Mouse (Mus musculus) urinary bladder, postnatal 10 days (tissue): ENCODE measurements around the gene 1110065P20Rik.
A peak's percentile ranks its signal among the peaks of the same experiment; 100 is the strongest.

Source experiments
- DNase-seq: peaks from one replicate; pipeline ENCODE4 v3.0.0; 2022; ENCODE audit warnings: low spot score

Gene 1110065P20Rik

GRCm38 (mm10) chr4:124850933-124851658 lies at the start of gene 1110065P20Rik:
1110065P20Rik (minus strand) TSS chr4:124851196.
- peak; percentile 32 for DNase-seq

- no peak for DNase-seq
Measured at GRCm38 (mm10) chr4:124899906-124900305, 48.9 kb upstream of the 1110065P20Rik start.

- DNase-seq = no peak
Measured at GRCm38 (mm10) chr4:124898428-124898827, 47.4 kb upstream of the 1110065P20Rik start.

GRCm38 (mm10) chr4:124894508-124895428 lies 43.8 kb upstream of the 1110065P20Rik start:
- DNase-seq = no peak

GRCm38 (mm10) chr4:124893769-124894168 lies 42.8 kb upstream of the 1110065P20Rik start:
- DNase-seq = no peak

GRCm38 (mm10) chr4:124890831-124891230 lies 39.8 kb upstream of the 1110065P20Rik start:
- DNase-seq = no peak

GRCm38 (mm10) chr4:124889935-124890334 lies 38.9 kb upstream of the 1110065P20Rik start:
- no peak for DNase-seq

DNA sequence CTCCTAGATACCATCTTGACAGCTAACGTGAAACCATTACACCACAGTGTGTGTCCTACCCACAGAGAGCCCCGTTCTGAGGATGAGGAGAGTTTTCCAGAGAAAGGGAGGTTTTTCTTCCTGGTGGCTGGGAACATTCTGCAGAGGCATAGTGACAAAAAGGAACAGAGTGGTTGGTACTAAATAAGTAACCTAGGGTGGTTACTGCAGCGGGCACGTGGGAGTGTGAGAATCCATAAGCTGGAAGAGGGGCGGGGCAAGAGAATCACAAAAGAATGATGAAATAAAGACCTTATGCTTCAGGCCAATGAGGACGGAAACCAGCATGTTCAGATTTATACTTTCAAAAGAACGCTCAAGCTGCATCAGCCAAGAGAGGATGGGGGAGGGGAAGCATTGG lies 37.7 kb upstream of the 1110065P20Rik start:
- no peak for DNase-seq

- no peak for DNase-seq
Measured at GRCm38 (mm10) chr4:124882151-124882729, 31.2 kb upstream of the 1110065P20Rik start.

DNA sequence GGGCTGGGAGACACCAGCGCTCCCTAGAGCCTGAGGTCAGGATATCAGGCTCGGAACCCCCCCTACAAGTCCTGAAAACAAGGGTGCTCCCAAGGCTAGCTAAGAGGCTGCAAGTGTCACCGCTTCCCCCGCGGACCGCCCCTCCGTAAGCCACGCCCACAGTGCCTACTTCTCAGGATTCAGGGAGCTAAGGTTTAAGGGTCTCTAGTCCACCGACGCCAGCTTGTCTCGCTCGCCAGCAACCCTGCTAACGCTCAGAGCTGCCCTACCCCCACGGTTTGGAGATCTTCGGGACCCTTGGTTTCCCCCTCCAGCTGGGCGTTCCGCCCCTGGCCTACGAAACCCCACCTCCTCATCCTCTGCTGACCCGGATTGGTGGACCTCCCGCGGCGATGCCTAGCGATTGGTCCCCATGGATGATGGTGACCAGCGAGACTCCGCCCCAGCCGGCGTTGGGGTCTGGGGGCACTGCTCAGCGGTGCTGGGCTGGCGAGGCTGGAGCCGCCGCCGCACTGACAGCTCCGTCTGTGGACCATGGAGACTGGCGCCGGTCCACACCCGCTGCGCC lies 30.4 kb upstream of the 1110065P20Rik start:
- no peak for DNase-seq

- DNase-seq = no peak
Measured at GRCm38 (mm10) chr4:124880599-124880998, 29.6 kb upstream of the 1110065P20Rik start, which contains the start of gene Epha10. Epha10 (plus strand) TSS chr4:124880899.

- DNase-seq = no peak
Measured at GRCm38 (mm10) chr4:124872719-124873118, 21.7 kb upstream of the 1110065P20Rik start.

GRCm38 (mm10) chr4:124861283-124862188 lies 10.5 kb upstream of the 1110065P20Rik start, which contains the start of gene Maneal:
Maneal (minus strand) TSS chr4:124862171.
- no peak for DNase-seq

DNA sequence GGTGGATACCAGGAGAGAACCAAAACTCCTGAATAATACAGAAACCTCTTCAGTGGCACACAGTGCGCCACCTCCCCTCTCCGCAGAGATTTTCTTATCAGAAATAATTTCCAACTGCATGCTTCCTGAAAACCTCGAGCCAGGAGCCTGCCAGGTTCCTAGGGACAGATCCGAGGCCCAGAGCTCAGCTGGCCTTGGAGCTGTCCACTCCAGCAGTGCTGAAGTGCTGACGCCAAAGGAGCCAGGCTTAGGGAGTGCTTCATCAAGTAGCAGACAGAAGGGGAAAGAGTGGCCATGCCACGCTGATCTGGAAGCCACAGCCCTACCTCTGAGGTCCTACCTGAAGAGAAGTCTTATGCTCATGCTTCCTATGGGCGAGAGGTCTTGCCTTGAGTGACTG lies 9.4 kb upstream of the 1110065P20Rik start:
- DNase-seq = no peak

GRCm38 (mm10) chr4:124858370-124858769 lies 7.4 kb upstream of the 1110065P20Rik start:
- DNase-seq = no peak

DNA sequence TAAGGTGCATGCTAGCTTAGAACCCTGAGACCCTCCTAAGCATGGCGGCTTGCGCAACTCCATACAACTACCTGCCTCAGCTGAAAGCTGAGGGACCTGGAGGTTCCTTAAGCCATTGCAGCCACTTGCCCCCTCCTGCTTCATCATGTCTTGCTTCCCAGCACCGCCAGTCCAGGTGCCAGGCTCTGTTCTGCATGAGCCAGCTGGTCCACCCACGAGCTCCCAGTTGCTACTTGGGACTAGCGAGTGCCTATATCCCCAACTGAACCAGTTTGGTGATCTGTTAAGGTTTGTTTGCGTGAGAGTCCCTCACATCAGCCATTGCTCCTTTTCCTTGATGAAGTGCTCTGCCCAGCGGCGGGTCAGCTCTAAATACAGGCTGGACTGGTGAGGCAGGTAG lies 5.3 kb upstream of the 1110065P20Rik start:
- no peak for DNase-seq

DNA sequence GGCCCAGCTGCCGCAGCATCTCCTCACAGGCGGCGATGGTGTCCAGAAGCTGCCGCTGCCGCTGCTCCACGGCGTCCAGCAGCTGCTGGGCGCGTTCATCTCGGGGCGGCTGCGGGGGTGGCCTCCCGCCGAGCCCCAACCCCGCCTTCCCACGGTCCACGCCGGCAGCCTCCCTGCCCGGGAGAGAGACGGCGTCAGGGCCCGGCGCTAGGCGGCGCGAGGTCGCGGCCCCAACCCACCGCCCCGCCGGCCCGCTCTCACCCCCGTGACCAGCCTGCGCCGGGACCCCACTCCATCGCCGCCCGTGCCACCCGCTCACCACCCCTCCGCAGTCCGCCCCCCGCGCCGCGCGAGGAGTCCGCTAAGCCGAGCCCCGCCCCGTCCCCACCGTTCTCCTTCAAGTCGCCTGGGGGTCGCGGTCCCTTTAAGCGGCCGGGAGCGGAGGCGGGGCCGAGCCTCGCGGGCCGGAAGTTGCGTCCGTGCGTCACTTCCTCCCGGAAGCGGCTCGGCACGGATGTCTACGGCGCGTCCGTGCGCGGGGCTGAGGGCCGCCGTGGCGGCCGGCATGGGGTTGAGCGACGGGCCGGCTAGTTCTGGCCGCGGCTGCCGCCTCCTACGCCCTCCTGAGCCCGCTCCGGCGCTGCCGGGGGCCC lies 609 bp downstream of the 1110065P20Rik start, which contains the start of gene Yrdc:
Gene Yrdc, plus strand, starts transcription at position 419 of the 653 bp plus-strand sequence.
- peak; percentile 77 for DNase-seq

GRCm38 (mm10) chr4:124849631-124850260 lies 1.2 kb downstream of the 1110065P20Rik start:
- no peak for DNase-seq

DNA sequence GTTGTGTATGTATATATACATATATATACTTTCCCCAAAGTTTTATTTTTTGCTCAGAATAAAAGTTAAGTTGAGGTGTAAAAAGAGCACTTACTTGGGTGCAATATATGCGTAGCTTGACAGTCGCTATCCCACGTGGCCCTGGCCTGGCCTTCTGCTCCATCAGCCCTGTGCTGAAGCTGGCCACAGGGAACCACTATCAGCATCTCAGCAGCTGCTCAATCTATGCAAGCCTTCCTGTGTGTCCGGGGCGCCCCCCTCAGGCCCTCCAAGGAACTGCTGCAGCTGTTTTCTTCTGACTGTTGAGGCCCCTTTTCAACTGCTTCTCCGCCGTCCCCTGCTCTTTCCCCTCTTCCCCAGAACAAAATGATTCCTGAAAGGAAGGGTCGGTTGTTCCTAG lies 3.4 kb downstream of the 1110065P20Rik start:
- peak; percentile 40 for DNase-seq

DNA sequence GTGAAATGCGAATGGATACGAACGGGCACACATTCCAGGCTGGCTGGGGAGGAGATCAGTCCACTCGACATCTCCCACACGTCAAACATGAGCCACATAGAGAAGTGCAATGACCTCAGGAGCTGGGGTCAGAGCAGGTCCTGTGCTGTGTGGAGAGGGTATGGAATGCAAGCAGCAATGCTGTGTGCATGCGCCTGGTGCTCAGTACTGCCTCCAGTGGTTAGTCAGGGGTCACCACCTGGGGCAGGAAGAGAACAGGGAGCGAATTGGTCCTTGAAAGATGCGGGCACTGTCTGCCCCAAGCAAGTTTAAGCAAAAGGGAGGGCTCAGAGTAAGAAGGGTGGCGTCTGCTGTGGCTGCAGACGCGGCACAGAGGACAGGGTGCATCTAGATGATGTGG lies 7.5 kb downstream of the 1110065P20Rik start:
- no peak for DNase-seq
